Mouse (Mus musculus): ENCODE results near the gene Stard9. TPM values are rescaled to one million over a fixed set of nuclear protein-coding genes. Genes with fewer than 3 reads are reported as not detected.

The Stard9 gene
- polyA plus RNA-seq (2012; fragmentation: generic; extraction: Trizol) = 1 to 10 TPM in 1 of 2 experiments, under 1 TPM in 1; 0.27 to 4.8 TPM

GRCm38 (mm10) chr2:120628886-120629735 lies at the start of gene Stard9:
Stard9 (plus strand) TSS chr2:120629121.

GRCm38 (mm10) chr2:120608830-120609723 lies 19.8 kb upstream of the Stard9 start, which contains the start of the genes Haus2 and Lrrc57:
Haus2 (plus strand) TSS chr2:120609383.
Lrrc57 (minus strand) TSS chr2:120609520.

Other genes with a start within 250 kb of the Stard9 start
- gene Ganc, start 225.2 kb upstream of the Stard9 start, polyA plus RNA-seq (2012; fragmentation: generic; extraction: Trizol) = 10 to 100 TPM in 1 of 2 experiments, under 1 TPM in 1; 0.36 to 10.3 TPM
- 1 to 10 TPM in 1 of 2 experiments, under 1 TPM in 1; 0.26 to 8.1 TPM for gene Tmem87a, start 225.0 kb upstream of the Stard9 start, polyA plus RNA-seq (2012; fragmentation: generic; extraction: Trizol)
- gene Capn3, start 173.1 kb upstream of the Stard9 start, polyA plus RNA-seq (2012; fragmentation: generic; extraction: Trizol) = under 1 TPM in 1 of 2 experiments, not detected in 1; 0.37 TPM
- 10 to 100 TPM in 1 of 2 experiments, 1 to 10 TPM in 1; 2.2 to 19.0 TPM for gene Zfp106, start 65.3 kb upstream of the Stard9 start, polyA plus RNA-seq (2012; fragmentation: generic; extraction: Trizol)
- 1 to 10 TPM in 1 of 2 experiments, under 1 TPM in 1; 0.66 to 8.3 TPM for gene Snap23, start 61.5 kb upstream of the Stard9 start, polyA plus RNA-seq (2012; fragmentation: generic; extraction: Trizol)
- 1 to 10 TPM in 1 of 2 experiments, under 1 TPM in 1; 0.37 to 1.9 TPM for gene Haus2, start 19.7 kb upstream of the Stard9 start, polyA plus RNA-seq (2012; fragmentation: generic; extraction: Trizol)
- gene Lrrc57, start 19.6 kb upstream of the Stard9 start, polyA plus RNA-seq (2012; fragmentation: generic; extraction: Trizol) = 1 to 10 TPM in 1 of 2 experiments, under 1 TPM in 1; 0.56 to 3.3 TPM
- 1 to 10 TPM; 2.8 to 6.8 TPM for gene Cdan1, start 221.0 kb downstream of the Stard9 start, polyA plus RNA-seq (2012; fragmentation: generic; extraction: Trizol)
- gene Ttbk2, start 221.5 kb downstream of the Stard9 start, polyA plus RNA-seq (2012; fragmentation: generic; extraction: Trizol) = 1 to 10 TPM in 1 of 2 experiments, under 1 TPM in 1; 0.06 to 1.9 TPM

Data from C3H10T1/2 (cell line).